Mouse (Mus musculus) kidney, embryonic 15.5 days (tissue): Measurements from ENCODE around the gene Specc1. TPM values are rescaled to one million over a fixed set of nuclear protein-coding genes. Genes with fewer than 3 reads are reported as not detected.
A peak's percentile ranks its signal among the peaks of the same experiment; 100 is the strongest.

Experiments used
- ATAC-seq: fragments of 200-750 bp; cut with Nextera tagmentation; replicated peaks from 2 replicates; pipeline ENCODE4 v1.8.0; 2017; ENCODE audit warnings: moderate TSS enrichment; ENCODE audit not compliant: low FRiP score
- H3K27ac ChIP-seq: fragments of 300-500 bp; sonication (generic); 2 replicates; pipeline ENCODE4 v1.5.1; 2015; ENCODE audit warnings: mild to moderate bottlenecking, inconsistent platforms
- H3K27me3 ChIP-seq: fragments of 300-500 bp; sonication (generic); 2 replicates; pipeline ENCODE4 v1.6.1; 2015; ENCODE audit warnings: inconsistent platforms
- H3K36me3 ChIP-seq: fragments of 300-500 bp; sonication (generic); 2 replicates; pipeline ENCODE4 v1.6.1; 2015; ENCODE audit warnings: inconsistent platforms
- H3K4me1 ChIP-seq: fragments of 300-500 bp; sonication (generic); 2 replicates; pipeline ENCODE4 v1.6.1; 2015; ENCODE audit warnings: inconsistent platforms
- H3K4me2 ChIP-seq: fragments of 300-500 bp; sonication (generic); 2 replicates; pipeline ENCODE4 v1.6.1; 2015; ENCODE audit warnings: moderate library complexity, mild to moderate bottlenecking, inconsistent platforms
- H3K4me3 ChIP-seq: fragments of 300-500 bp; sonication (generic); replicated peaks from 2 replicates; pipeline ENCODE4 v1.5.1; 2015; ENCODE audit warnings: mild to moderate bottlenecking, inconsistent platforms
- H3K9ac ChIP-seq: fragments of 300-500 bp; sonication (generic); 2 replicates; pipeline ENCODE4 v1.6.1; 2015; ENCODE audit warnings: mild to moderate bottlenecking, inconsistent platforms
- H3K9me3 ChIP-seq: fragments of 300-500 bp; sonication (generic); replicated peaks from 2 replicates; pipeline ENCODE4 v1.6.1; 2016; ENCODE audit warnings: inconsistent platforms
- WGBS: fragments of 180-500 bp; shearing (Covaris S2); methylation state at CpG from one replicate; pipeline ENCODE4 v1.1.7; 2015; ENCODE audit warnings: mixed read lengths; 5-methylcytosine and 5-hydroxymethylcytosine counted together
- polyA plus RNA-seq: library from polyadenylated mRNA; unstranded; fragments of >200 nt; fragmentation: Nextera tagmentation; extraction: Ambion mirVana; gene quantifications from 2 replicates; pipeline ENCODE4 v1.2.1, GENCODE M21; 2015

Gene Specc1
- polyA plus RNA-seq, 1 experiment from 2014 or later, result 9.9 TPM

DNA sequence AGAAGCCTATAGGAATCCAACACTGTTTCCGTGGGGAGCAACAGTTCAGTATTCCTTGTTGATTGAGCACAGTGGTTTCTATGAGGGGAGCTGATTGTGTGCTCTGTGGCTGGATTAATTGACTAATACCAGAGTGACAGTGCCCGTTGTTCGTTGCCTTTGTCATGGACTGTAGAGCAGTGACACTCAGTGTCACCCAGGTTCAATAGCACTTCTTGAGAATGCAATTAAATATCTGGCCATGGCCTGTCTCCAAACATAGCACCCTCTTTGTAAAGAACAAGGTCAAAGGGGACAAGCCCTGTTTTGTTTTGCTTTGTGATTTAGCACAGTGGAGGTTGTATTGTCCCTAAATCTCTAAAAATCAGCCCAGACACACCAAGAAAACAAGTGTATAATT, 173.6 kb downstream of the Specc1 start:
- H3K27me3 ChIP-seq, result no peaks in the 10 kb centered on the region
- no peak overlapping the region for H3K9ac ChIP-seq
- no peak overlapping the region for H3K4me2 ChIP-seq
- H3K9me3 ChIP-seq, result no peaks in the 10 kb centered on the region
- no peak overlapping the region for H3K27ac ChIP-seq
- no peak for ATAC-seq
- H3K4me1 ChIP-seq, result no peaks in the 10 kb centered on the region
- H3K4me3 ChIP-seq, result no peak overlapping the region
- H3K36me3 ChIP-seq, result peaks cover 16% of the 10 kb centered on the region; the same call in 1 of the 2 replicates
- WGBS, result 40% methylated on average over 3 of the region's 3 CpGs

DNA sequence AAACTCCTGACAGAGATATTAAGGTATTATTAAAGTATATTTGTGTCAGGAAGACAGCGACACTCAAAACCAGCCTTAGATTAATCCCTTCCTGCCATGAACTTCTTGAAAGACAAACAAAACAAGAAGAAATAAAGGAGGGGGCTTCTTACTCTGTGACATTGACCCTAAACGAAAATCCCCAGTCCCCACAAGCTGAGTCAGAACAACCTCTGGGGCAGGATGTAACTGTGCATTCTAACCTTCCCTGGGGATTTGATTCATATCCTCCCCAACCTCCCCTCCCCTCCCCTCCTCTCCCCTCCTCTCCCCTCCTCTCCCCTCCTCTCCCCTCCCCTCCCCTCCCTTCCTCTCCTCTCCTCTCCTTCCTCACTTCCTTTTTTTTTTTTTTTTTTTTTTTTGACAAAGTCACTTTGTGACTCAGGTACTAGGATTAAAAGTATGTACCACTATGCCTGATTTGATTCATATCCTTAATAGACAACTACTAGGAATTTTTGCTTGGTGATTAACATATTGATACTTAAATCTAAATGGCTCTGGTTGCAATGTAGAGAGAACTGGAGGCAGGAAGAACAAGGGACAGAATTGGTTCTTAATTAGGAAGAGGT, 174.2 kb downstream of the Specc1 start:
- Histone ChIP-seq H3K36me3 (peaks cover 16% of the 10 kb centered on the region; the same call in 1 of the 2 replicates), H3K4me1 (no peaks in the 10 kb centered on the region), H3K27ac (no peak overlapping the region), H3K4me2 (no peak overlapping the region), H3K9ac (no peak overlapping the region), H3K4me3 (no peak overlapping the region), H3K27me3 (no peaks in the 10 kb centered on the region), H3K9me3 (no peaks in the 10 kb centered on the region)
- no peak for ATAC-seq
- WGBS, result 45% methylated on average over 2 of the region's 2 CpGs

DNA sequence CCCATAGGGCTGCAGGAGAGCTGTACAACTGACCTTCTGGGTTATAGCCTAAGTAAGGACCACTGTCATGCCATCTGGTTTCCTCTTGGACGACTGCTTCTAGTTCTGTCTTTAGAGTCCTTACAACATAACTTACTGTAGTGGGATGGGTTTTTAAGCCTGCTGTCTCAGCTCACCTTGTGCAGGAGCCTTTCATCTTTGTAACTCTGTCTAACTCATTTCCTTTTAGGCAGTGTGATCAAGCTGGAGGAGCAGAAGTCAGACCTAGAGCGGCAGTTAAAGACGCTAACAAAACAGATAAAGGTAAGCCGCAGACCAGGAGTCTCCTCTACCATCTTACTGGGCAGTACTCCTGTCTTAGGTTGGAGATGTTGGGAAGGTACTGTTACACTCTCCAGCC, 175.0 kb downstream of the Specc1 start:
- Histone ChIP-seq H3K4me1 (no peaks in the 10 kb centered on the region), H3K36me3 (peaks cover 16% of the 10 kb centered on the region; the same call in 1 of the 2 replicates), H3K4me2 (no peak overlapping the region), H3K27me3 (no peaks in the 10 kb centered on the region), H3K9me3 (no peaks in the 10 kb centered on the region), H3K27ac (no peak overlapping the region), H3K9ac (no peak overlapping the region), H3K4me3 (no peak overlapping the region)
- ATAC-seq, result no peak
- WGBS, result 80% methylated on average over 4 of the region's 4 CpGs

DNA sequence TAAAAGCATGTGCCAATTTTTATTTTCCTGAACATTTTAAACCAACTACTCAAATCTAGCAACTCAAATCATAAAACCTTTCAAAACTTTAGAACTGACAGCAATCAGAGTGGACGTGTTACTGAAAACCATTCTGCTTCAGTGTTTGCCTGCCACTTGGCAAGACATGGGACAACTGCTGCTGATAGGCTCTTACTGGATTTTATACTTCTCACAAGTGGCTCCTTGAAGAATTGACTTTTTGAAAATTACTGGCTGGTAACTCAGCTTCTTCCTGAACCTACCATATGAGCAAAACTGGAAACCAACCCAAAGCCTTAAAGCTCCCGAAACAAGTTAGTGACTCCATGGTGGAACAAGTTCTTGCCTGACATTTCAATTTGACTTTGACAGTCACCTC, 177.6 kb downstream of the Specc1 start:
- Histone ChIP-seq H3K36me3 (peaks cover 16% of the 10 kb centered on the region; the same call in 1 of the 2 replicates), H3K9me3 (no peaks in the 10 kb centered on the region), H3K4me2 (no peak overlapping the region), H3K4me3 (no peak overlapping the region), H3K9ac (no peak overlapping the region), H3K27me3 (no peaks in the 10 kb centered on the region), H3K27ac (no peak overlapping the region), H3K4me1 (no peaks in the 10 kb centered on the region)
- ATAC-seq, result no peak
- WGBS, result 88% methylated on average over 2 of the region's 2 CpGs

DNA sequence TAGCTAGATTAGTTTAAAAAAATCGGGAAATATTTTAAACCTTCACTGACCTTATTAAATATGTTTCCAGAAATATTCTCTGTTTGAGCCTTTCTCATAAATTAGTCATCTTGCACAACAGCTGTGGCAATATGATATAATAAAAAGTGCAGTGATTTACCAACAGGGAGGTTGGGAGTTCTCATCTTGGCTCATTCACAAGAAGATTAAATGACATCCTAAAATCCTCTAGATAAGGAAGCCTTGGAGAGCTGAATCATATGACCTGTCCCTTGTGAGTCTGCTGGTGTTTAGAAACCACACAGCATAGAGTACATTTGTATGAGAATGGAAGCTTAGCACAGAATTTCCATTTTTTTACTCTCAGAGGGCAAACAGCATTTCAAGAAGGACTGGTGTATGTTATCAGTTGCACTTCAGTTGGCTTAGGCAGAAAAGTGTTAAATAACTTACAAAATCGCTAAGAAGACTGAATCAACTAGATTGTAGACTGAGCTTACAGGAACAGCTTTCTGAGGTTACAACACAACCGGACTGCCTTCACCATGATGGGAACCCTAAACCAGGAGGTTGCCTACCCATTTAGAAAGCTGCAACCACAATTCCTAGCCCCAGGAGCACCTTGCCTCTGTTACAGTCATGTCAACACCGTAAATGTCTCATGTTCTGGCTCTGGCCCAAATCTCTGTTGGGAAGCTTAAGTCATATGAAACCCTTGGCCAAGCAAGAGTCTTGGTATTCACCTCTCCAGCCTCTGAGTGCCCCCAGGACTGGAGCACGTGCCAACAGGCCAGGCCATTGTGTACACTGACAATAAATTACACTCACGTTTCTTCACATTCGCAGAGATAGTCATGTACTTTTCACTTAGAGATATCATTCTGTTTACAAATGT, 188.9 kb downstream of the Specc1 start:
- Histone ChIP-seq H3K27me3 (no peaks in the 10 kb centered on the region), H3K27ac (peak overlapping the region; percentile 10; the same call in 1 of the 2 replicates), H3K4me2 (no peak overlapping the region), H3K9ac (no peak overlapping the region), H3K36me3 (peaks cover 16% of the 10 kb centered on the region; the same call in 1 of the 2 replicates), H3K4me3 (no peak overlapping the region), H3K9me3 (no peaks in the 10 kb centered on the region), H3K4me1 (no peaks in the 10 kb centered on the region)
- WGBS, result 71% methylated on average over 7 of the region's 7 CpGs
- ATAC-seq, result no peak

DNA sequence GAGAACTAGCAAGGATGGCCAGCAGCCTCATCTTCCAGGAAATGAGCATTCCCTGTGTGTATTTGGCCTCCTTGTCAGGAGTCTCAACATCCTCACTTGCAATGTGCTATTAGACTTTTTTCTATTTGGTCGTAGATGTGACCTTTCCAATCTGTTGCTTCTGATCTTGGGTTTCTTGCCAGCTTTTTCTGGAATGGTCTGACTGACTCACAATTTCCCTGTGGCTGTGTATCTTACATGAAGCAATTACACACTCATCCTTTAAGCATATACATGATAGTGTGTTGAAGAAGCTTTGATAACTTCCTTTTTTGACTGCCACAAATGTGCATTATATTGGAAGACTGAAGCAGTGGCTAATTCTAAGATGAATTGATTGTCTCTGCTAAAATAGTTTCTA, 190.1 kb downstream of the Specc1 start:
- Histone ChIP-seq H3K27me3 (no peaks in the 10 kb centered on the region), H3K9me3 (no peaks in the 10 kb centered on the region), H3K4me1 (no peaks in the 10 kb centered on the region), H3K4me2 (no peak overlapping the region), H3K4me3 (no peak overlapping the region), H3K9ac (no peak overlapping the region), H3K36me3 (peaks cover 16% of the 10 kb centered on the region; the same call in 1 of the 2 replicates), H3K27ac (no peak overlapping the region)
- 82% methylated on average over 1 of the region's 1 CpGs for WGBS
- no peak for ATAC-seq

DNA sequence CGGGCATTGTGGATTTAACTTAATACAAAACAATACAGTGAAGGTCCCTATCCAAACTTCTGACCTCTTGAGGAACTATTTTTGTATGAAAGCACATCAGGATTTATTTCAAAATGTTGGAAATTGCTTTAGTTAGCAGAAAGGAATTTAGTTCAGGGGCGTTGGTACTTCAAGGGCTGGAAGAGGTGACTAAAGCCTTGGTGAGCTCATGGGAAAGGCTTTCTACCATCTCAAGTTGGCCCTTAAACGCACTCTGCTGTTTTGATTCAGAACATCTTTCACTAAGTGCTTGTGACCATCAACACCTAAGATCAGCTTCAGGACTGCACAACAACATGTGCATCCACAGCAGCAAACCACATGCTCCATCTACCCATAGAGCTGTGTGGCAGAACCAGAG, 191.5 kb downstream of the Specc1 start:
- Histone ChIP-seq H3K27ac (no peak overlapping the region), H3K27me3 (no peaks in the 10 kb centered on the region), H3K36me3 (peaks cover 16% of the 10 kb centered on the region; the same call in 1 of the 2 replicates), H3K9ac (no peak overlapping the region), H3K4me1 (no peaks in the 10 kb centered on the region), H3K9me3 (no peaks in the 10 kb centered on the region), H3K4me3 (no peak overlapping the region), H3K4me2 (no peak overlapping the region)
- 95% methylated on average over 3 of the region's 3 CpGs for WGBS
- no peak for ATAC-seq

DNA sequence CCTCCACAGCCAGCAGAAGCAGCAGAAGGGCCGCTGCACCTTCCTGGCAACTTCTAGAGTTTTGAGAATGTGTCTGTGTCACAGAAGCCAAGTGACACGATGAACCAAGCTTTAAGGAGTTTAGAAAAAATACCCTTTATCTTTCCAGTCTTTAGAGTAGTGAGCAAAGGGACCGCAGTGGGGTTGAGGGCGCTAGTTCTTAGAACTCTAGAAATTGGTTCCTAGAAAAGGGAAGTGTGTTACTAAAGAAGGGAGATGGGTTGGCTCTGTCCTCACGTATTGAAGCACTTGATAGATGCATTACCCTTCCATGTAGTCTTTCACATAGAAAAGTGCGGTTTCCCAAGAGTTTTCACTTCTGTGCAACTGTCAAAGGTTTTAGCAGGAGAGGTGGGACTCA, 191.9 kb downstream of the Specc1 start:
- Histone ChIP-seq H3K9ac (no peak overlapping the region), H3K4me3 (no peak overlapping the region), H3K36me3 (peaks cover 16% of the 10 kb centered on the region; the same call in 1 of the 2 replicates), H3K4me1 (no peaks in the 10 kb centered on the region), H3K9me3 (no peaks in the 10 kb centered on the region), H3K4me2 (no peak overlapping the region), H3K27me3 (no peaks in the 10 kb centered on the region), H3K27ac (no peak overlapping the region)
- WGBS, result 92% methylated on average over 6 of the region's 6 CpGs
- ATAC-seq, result no peak

DNA sequence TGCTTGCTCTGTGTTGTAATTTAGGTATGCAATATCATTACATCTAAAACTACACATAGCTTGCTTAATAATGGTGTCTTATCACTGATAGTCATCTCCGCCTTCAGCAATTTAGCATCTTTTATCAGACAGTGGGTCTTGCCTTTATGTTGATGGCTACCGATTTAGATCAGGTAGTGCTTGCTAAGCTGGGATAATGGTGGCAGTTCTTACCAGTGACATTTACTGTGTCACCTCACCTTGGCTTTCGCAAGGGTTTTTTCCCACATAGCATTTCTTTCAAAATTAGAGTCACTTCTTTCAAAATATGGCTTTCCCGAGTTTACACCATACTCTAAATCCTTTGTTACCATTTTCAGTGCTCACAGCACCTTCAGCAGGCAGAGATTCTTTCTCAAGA, 196.5 kb downstream of the Specc1 start:
- Histone ChIP-seq H3K4me2 (no peak overlapping the region), H3K4me1 (no peaks in the 10 kb centered on the region), H3K9me3 (no peaks in the 10 kb centered on the region), H3K9ac (no peak overlapping the region), H3K36me3 (peaks cover 7% of the 10 kb centered on the region; the same call in 1 of the 2 replicates), H3K27me3 (no peaks in the 10 kb centered on the region), H3K27ac (no peak overlapping the region), H3K4me3 (no peak overlapping the region)
- ATAC-seq, result no peak
- WGBS, result 88% methylated on average over 4 of the region's 4 CpGs

DNA sequence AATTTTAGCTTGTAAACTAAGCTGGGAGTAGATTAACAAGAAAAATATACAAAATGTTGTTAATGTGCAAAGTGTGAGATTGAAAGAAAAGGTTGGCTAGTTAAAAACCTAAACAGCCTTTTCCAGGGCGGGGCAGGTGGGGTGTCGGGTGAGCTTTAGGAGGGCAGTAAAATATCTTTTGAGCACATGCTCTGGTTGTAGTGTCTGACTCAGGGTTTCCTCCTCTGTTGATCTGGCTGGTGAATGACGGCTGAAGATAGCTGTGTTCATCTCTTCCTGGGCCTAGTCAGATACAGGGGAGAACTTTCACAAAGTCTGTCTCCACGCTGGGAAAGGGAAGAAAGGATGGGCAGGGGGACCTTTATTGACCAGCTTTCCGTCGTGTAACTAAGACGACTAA, 203.2 kb downstream of the Specc1 start:
- Histone ChIP-seq H3K9me3 (no peaks in the 10 kb centered on the region), H3K9ac (no peak overlapping the region), H3K4me1 (no peaks in the 10 kb centered on the region), H3K4me3 (no peak overlapping the region), H3K27me3 (no peaks in the 10 kb centered on the region), H3K27ac (no peak overlapping the region), H3K4me2 (no peak overlapping the region), H3K36me3 (peaks cover 7% of the 10 kb centered on the region; the same call in 1 of the 2 replicates)
- ATAC-seq, result no peak
- 89% methylated on average over 7 of the region's 7 CpGs for WGBS

DNA sequence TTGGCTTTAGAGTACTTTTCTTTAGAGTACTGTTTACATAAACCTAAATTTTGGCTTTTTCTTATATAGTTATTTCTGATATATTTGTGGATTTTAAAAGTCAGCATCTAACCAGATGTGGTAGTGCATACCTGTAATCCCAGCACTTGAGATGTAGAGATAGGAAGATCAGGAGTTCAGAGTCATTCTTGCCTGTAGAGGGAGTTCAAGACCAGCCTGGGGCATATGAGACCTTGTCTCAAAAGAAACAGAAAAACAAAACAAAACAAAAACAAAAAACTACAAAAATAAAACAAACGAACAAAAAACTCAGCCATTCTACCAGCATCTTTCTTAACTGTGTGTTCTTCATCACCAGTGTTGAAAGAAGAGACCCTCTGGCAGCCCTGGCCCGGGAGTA, 204.9 kb downstream of the Specc1 start:
- Histone ChIP-seq H3K9ac (no peak overlapping the region), H3K4me3 (no peak overlapping the region), H3K4me1 (no peaks in the 10 kb centered on the region), H3K36me3 (peaks cover 7% of the 10 kb centered on the region; the same call in 1 of the 2 replicates), H3K27ac (no peak overlapping the region), H3K9me3 (no peaks in the 10 kb centered on the region), H3K4me2 (no peak overlapping the region), H3K27me3 (no peaks in the 10 kb centered on the region)
- no peak for ATAC-seq
- WGBS, result 91% methylated on average over 2 of the region's 2 CpGs

DNA sequence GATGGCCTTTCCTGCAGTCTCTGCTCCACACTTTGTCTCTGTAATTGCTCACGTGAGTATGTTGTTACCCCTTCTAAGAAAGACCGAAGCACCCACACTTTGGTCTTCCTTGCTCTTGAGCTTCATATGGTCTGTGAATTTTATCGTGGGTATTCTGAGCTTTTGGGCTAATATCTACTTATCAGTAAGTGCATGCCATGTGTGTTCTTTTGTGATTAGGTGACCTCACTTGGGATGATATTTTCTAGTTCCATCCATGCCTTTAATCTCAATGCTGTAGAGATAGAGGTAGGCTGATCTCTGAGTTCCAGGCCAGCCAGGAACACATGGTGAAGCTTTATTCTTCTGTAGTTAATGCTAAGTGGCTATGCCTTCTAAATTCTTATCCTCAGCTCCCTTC, 207.8 kb downstream of the Specc1 start:
- no peak overlapping the region for H3K9ac ChIP-seq
- H3K4me2 ChIP-seq, result no peak overlapping the region
- H3K27ac ChIP-seq, result no peak overlapping the region
- H3K27me3 ChIP-seq, result no peaks in the 10 kb centered on the region
- no peaks in the 10 kb centered on the region for H3K36me3 ChIP-seq
- ATAC-seq, result no peak
- H3K4me1 ChIP-seq, result no peaks in the 10 kb centered on the region
- WGBS, result 94% methylated on average over 3 of the region's 3 CpGs
- no peaks in the 10 kb centered on the region for H3K9me3 ChIP-seq
- H3K4me3 ChIP-seq, result no peak overlapping the region
